Mouse (Mus musculus) olfactory bulb, adult 2 months (tissue): Measurements from ENCODE around the gene Tenm2. TPM values are rescaled to one million over a fixed set of nuclear protein-coding genes. Genes with fewer than 3 reads are reported as not detected.

Experiments used
- H3K27ac ChIP-seq: fragments of 200-500 bp; 2 replicates; pipeline ENCODE4 v1.5.1; 2012; ENCODE audit warnings: low read depth, low read length; ENCODE audit not compliant: insufficient read depth
- H3K4me1 ChIP-seq: fragments of 200-500 bp; 2 replicates; pipeline ENCODE4 v1.6.1; 2012; ENCODE audit warnings: low read length; ENCODE audit not compliant: control insufficient read depth, insufficient read depth
- H3K4me3 ChIP-seq: fragments of 200-500 bp; 2 replicates; pipeline ENCODE4 v1.5.1; 2012; ENCODE audit warnings: mild to moderate bottlenecking, low read depth, low read length, moderate library complexity; ENCODE audit not compliant: insufficient read depth
- CTCF ChIP-seq: fragments of 200-500 bp; IDR thresholded peaks from 2 replicates; pipeline ENCODE4 v1.5.1; 2012; ENCODE audit warnings: low read depth, mild to moderate bottlenecking, low read length, moderate library complexity; ENCODE audit not compliant: insufficient read depth
- POLR2A ChIP-seq: fragments of 200-500 bp; IDR thresholded peaks from 2 replicates; pipeline ENCODE4 v1.6.1; 2012; ENCODE audit warnings: mild to moderate bottlenecking, low read depth, low read length, moderate library complexity; ENCODE audit not compliant: insufficient read depth
- WGBS: fragments of 180-500 bp; shearing (Covaris S2); methylation state at CpG from one replicate; pipeline ENCODE4 v1.1.7; 2018; 5-methylcytosine and 5-hydroxymethylcytosine counted together
- polyA plus RNA-seq: library from polyadenylated mRNA; stranded (reverse); fragments of >200 nt; gene quantifications from 2 replicates; pipeline ENCODE4 v1.2.4, GENCODE M21; 2012; ENCODE audit warnings: low replicate concordance; ENCODE audit not compliant: missing spikeins, insufficient read depth, insufficient read length

Tenm2 gene
- polyA plus RNA-seq, 1 experiment: not detected

DNA sequence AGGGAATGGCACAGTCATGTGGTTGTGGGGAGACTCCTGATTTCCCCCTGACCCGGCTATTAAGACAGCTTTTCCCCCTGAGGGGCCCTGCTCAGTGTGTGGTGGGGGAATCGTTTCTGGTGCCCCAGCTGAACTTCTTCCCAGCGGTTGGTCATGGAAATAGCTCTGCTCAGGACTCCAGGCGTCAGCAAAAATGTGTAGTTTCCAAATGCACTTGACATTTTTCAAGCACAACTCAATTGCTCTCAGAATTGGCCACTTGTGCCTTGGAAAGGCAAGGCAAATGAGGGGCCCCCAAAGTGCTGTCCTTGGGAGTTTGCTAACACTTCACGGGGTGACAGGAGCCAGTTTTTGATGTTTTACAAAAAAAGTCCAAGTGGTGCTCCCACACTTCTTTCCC is 959.7 kb downstream of the Tenm2 start:
- Histone ChIP-seq H3K4me1 (no peaks in the 10 kb centered on the region), H3K27ac (no peak overlapping the region), H3K4me3 (no peak overlapping the region)
- TF ChIP-seq POLR2A (no peak), CTCF (no peak)
- WGBS: 59% methylated on average over 5 of the region's 5 CpGs

DNA sequence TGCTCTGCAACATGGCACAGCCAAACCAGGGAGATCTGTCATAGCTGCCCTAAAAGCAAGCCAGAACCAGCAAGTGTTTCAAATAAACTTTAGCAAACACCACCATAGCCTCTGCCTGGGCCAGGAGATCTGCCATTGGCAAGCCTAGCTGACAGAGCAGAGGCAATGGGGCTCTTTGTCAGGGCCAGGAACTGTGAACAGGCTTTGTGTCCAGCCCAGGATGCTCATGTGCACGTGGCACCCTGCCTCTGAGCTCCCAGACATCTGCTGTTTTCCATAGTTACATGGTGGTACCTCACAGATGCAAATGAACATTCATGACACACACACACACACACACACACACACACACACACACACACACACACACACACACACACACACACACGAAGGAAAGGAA is 963.6 kb downstream of the Tenm2 start:
- no peak overlapping the region for H3K4me3 ChIP-seq
- H3K4me1 ChIP-seq: no peaks in the 10 kb centered on the region
- H3K27ac ChIP-seq: no peak overlapping the region
- WGBS: 73% methylated on average over 2 of the region's 2 CpGs
- TF ChIP-seq POLR2A: no peak
- no peak for TF ChIP-seq CTCF

- no peaks in the 10 kb centered on the region for H3K4me1 ChIP-seq
- no peak overlapping the region for H3K27ac ChIP-seq
- no peak overlapping the region for H3K4me3 ChIP-seq
- TF ChIP-seq CTCF (no peak), POLR2A (no peak)
- 94% methylated on average over 6 of the region's 6 CpGs for WGBS
Measured at GRCm38 (mm10) chr11:36269945-36270344, 965.8 kb downstream of the Tenm2 start.

DNA sequence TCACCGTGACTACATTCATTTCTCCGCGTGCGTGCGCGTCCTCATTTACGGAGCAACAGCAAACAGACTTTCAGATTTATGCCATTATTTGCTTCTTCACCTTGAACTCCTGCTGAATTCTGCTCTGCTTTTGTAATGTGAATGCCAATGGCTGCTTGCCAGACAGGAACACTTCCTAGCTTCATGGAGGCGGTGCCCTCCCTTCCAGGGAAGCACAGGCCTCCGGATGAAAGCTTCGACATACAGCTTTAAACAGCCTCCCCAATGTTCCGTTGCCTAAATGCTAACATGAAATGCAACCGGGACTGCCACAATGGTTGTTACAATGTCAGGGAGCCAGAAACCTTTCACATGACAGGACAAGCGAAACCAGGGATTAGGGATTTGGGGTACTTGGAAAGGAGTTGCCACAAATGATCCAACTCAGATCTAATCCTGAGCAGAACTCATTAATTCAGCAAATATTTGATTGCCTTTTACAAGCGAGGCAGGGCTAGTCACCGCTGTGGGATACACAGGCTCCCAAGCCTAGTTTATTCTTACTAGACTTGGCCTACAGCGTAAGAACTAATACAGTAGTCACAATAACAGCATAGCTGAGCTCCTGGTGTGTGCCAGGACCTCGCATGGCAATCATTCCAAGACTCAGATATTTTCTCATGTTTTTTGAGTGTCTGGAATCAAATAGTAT is 970.8 kb downstream of the Tenm2 start:
- 59% methylated on average over 17 of the region's 17 CpGs for WGBS
- no peaks in the 10 kb centered on the region for H3K4me1 ChIP-seq
- H3K27ac ChIP-seq: no peak overlapping the region
- TF ChIP-seq CTCF: no peak
- no peak for TF ChIP-seq POLR2A
- no peak overlapping the region for H3K4me3 ChIP-seq

DNA sequence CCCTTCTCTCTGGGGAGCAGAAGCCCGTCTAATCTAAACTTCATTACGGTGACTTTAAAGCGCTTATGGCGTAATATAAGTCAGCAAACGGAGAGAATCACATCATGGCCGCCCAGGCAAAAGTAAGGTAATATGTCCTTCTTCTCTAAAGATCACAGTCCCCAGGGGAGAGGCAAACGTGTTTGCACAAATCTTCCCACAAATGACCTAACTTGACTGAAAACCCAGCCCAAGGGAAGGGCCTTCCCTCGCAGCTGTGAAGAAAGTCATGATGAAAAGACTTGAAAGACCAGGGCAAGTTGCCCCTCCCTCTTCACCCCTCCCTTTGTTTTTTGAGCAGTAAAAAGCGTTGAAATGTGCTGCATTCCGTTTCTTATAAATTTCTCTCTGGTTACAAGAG is 971.9 kb downstream of the Tenm2 start:
- 85% methylated on average over 10 of the region's 10 CpGs for WGBS
- TF ChIP-seq CTCF: no peak
- no peak for TF ChIP-seq POLR2A

GRCm38 (mm10) chr11:36257187-36257586 is 978.6 kb downstream of the Tenm2 start:
- H3K4me1 ChIP-seq: 0 out of 2 replicates have a peak, but pooled peaks cover 4% of the 10 kb centered on the region
- TF ChIP-seq CTCF (no peak), POLR2A (no peak)
- H3K4me3 ChIP-seq: no peak overlapping the region
- WGBS: 73% methylated on average over 5 of the region's 5 CpGs
- no peak overlapping the region for H3K27ac ChIP-seq

More for the DNA sequence above, 971.9 kb downstream of the Tenm2 start:
- Histone ChIP-seq H3K4me1 (no peaks in the 10 kb centered on the region), H3K4me3 (no peak overlapping the region), H3K27ac (no peak overlapping the region)

GRCm38 (mm10) chr11:36256747-36257146 is 979.0 kb downstream of the Tenm2 start:
- TF ChIP-seq POLR2A (no peak), CTCF (no peak)
- Histone ChIP-seq H3K4me3 (no peak overlapping the region), H3K4me1 (0 out of 2 replicates have a peak, but pooled peaks cover 4% of the 10 kb centered on the region), H3K27ac (no peak overlapping the region)
- 58% methylated on average over 5 of the region's 5 CpGs for WGBS

GRCm38 (mm10) chr11:36254019-36254418 is 981.7 kb downstream of the Tenm2 start:
- 94% methylated on average over 2 of the region's 2 CpGs for WGBS
- TF ChIP-seq CTCF (no peak), POLR2A (no peak)
- Histone ChIP-seq H3K4me1 (0 out of 2 replicates have a peak, but pooled peaks cover 4% of the 10 kb centered on the region), H3K27ac (no peak overlapping the region), H3K4me3 (no peak overlapping the region)

DNA sequence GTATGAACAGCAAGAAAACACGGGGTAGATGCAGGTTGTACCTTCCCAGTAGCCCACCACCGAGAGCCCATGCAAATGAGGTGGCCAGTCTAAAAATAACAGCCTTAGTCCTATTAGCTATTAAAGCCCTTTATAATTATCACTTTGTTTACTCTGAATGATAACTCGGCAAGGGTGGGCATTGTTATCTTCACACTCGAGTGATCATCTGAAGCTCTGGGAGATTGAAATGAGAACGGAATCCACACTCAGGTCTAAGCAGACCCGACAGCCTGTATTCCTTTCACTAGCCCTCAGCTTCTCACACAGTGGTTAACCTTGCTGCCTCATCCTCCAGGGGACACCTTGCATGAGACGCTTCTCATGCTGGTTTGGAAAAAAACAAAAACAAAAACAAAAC is 985.7 kb downstream of the Tenm2 start:
- TF ChIP-seq POLR2A (no peak), CTCF (no peak)
- Histone ChIP-seq H3K4me1 (no peaks in the 10 kb centered on the region), H3K4me3 (no peak overlapping the region), H3K27ac (no peak overlapping the region)
- WGBS: 54% methylated on average over 7 of the region's 7 CpGs

DNA sequence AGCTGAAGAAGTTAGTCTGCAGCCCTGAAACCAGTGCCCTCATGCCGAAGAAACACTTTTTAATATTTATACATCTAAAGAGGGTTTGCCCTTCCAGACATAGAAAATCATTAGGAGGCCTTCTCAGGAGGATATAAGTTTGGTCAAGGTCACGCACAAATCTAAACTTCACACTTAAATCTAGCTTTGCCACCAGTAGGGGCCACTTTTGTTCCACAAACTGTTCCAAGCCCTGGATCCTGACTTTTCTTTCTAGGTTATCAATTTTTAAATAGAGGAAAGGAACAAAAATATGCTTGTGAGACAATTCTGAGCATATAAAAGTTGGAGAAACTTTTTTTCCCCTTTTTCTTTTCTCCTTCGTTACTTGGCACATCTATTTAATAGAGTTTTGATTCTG is 989.6 kb downstream of the Tenm2 start:
- Histone ChIP-seq H3K4me1 (peaks cover 12% of the 10 kb centered on the region), H3K4me3 (no peak overlapping the region), H3K27ac (no peak overlapping the region)
- TF ChIP-seq CTCF: no peak
- no peak for TF ChIP-seq POLR2A
- 88% methylated on average over 3 of the region's 3 CpGs for WGBS
